Mouse (Mus musculus): ENCODE data around the gene Gdf10. TPM values are rescaled to one million over a fixed set of nuclear protein-coding genes. Genes with fewer than 3 reads are reported as not detected.

The Gdf10 gene
- polyA plus RNA-seq, 1 experiment = not detected

DNA sequence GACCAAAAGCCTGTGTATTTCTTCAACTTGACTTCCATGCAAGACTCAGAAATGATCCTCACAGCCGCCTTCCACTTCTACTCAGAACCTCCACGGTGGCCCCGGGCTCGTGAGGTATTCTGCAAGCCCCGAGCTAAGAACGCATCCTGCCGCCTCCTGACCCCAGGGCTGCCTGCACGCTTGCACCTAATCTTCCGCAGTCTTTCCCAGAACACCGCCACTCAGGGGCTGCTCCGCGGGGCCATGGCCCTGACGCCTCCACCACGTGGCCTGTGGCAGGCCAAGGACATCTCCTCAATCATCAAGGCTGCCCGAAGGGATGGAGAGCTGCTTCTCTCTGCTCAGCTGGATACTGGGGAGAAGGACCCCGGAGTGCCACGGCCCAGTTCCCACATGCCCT is 8.5 kb downstream of the Gdf10 start:
- 0 out of 2 replicates have a peak, but pooled peaks cover 2% of the 10 kb centered on the region for H3K27me3 ChIP-seq (ENCODE audit: control insufficient read depth, insufficient read depth, low read length, poor library complexity, severe bottlenecking)
- H3K4me1 ChIP-seq (ENCODE audit: control insufficient read depth, insufficient read depth, low read length) = no peaks in the 10 kb centered on the region
- no peaks in the 10 kb centered on the region for H3K36me3 ChIP-seq (ENCODE audit: control insufficient read depth, insufficient read depth, low read length, poor library complexity, severe bottlenecking)
- TF ChIP-seq EP300 (IDR thresholded peaks at IDR 0.05; ENCODE audit: insufficient read depth, low read depth, low read length) = no peak
- TF ChIP-seq POLR2A (IDR thresholded peaks at IDR 0.05; ENCODE audit: insufficient read depth, low read length) = no peak
- TF ChIP-seq CTCF (IDR thresholded peaks at IDR 0.05; ENCODE audit: low read depth, low read length) = no peak
- no peak overlapping the region for H3K27ac ChIP-seq (ENCODE audit: insufficient read depth, low read length)
- H3K9me3 ChIP-seq (replicated peaks; ENCODE audit: control insufficient read depth, insufficient read depth, low read length, poor library complexity, severe bottlenecking) = no peaks in the 10 kb centered on the region
- H3K9ac ChIP-seq (ENCODE audit: low read depth, poor library complexity, severe bottlenecking) = no peak overlapping the region
- H3K4me3 ChIP-seq (ENCODE audit: low read depth, low read length) = 0 out of 2 replicates have a peak overlapping the region, but pooled peaks have one; percentile 6

DNA sequence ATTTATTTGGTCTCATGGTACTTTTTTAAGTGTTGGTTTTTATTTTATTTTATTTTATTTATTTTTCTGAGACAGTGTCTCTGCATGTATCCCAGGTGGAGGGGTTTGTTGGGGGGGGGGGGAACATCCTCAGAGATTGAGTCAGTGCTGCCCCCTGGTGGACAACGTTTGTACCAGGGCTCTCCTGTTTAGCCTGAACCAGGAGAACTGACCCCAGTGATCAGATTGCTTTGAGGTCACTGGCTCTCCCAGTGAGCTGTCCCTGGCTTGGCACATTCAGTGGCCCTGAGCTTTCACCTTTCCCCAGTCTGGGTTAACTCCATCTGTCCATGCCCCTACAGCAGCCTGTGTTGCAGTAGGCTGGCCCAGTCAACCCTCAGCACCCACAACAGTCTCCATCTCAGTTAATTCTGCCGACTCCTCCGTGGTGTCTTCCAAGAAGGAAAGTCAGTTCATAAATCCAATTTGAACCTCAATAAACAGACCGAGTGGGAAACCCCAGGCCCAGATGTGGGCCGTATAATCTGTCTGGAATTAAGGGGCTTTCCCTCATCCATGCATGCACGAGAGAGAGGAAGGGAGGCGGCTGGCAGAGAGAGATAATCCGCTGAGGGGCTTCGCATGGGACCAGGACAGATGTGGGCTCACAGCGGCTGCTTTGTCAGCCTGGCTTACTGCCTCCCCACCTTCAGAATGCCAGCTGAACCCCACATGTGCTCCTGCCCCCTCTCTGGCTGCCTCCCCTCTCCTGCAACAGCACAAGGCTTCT is 9.7 kb downstream of the Gdf10 start:
- Histone ChIP-seq H3K27me3 (ENCODE audit: control insufficient read depth, insufficient read depth, low read length, poor library complexity, severe bottlenecking) (0 out of 2 replicates have a peak, but pooled peaks cover 2% of the 10 kb centered on the region), H3K9ac (ENCODE audit: low read depth, poor library complexity, severe bottlenecking) (no peak overlapping the region), H3K9me3 (replicated peaks; ENCODE audit: control insufficient read depth, insufficient read depth, low read length, poor library complexity, severe bottlenecking) (no peaks in the 10 kb centered on the region), H3K27ac (ENCODE audit: insufficient read depth, low read length) (no peak overlapping the region), H3K4me3 (ENCODE audit: low read depth, low read length) (no peak overlapping the region), H3K4me1 (ENCODE audit: control insufficient read depth, insufficient read depth, low read length) (no peaks in the 10 kb centered on the region), H3K36me3 (ENCODE audit: control insufficient read depth, insufficient read depth, low read length, poor library complexity, severe bottlenecking) (no peaks in the 10 kb centered on the region)
- TF ChIP-seq POLR2A (IDR thresholded peaks at IDR 0.05; ENCODE audit: insufficient read depth, low read length) (no peak), CTCF (IDR thresholded peaks at IDR 0.05; ENCODE audit: low read depth, low read length) (peak; percentile 52)

- TF ChIP-seq CTCF (IDR thresholded peaks at IDR 0.05; ENCODE audit: low read depth, low read length) (peak; percentile 67), POLR2A (IDR thresholded peaks at IDR 0.05; ENCODE audit: insufficient read depth, low read length) (no peak), EP300 (IDR thresholded peaks at IDR 0.05; ENCODE audit: insufficient read depth, low read depth, low read length) (no peak)
- H3K27ac ChIP-seq (ENCODE audit: insufficient read depth, low read length) = no peak overlapping the region
These were observed 10.5 kb downstream of the Gdf10 start for GRCm38 (mm10) chr14:33933778-33934317.

DNA sequence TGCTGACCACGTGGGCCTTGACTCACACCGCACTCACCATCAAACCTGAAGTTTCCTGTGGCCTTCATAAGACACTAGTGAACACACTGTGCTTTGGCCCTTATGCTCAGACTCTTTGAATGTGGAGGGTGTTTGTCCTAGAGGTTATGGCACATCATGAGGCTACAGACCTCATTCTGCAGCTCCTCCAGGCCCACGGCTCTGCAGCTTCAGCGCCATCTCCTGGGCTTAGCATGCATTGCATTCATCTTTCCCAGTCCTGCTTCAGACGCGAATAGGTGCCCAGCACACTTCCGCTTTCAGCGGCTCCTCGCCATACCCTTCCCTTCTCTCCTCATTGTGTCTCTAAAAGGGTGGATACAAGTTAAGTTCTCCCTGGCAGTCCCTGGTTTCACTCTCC is 15.7 kb downstream of the Gdf10 start:
- no peak overlapping the region for H3K9ac ChIP-seq (ENCODE audit: low read depth, poor library complexity, severe bottlenecking)
- peak; percentile 90 for TF ChIP-seq CTCF (IDR thresholded peaks at IDR 0.05; ENCODE audit: low read depth, low read length)
- no peak for TF ChIP-seq POLR2A (IDR thresholded peaks at IDR 0.05; ENCODE audit: insufficient read depth, low read length)
- H3K9me3 ChIP-seq (replicated peaks; ENCODE audit: control insufficient read depth, insufficient read depth, low read length, poor library complexity, severe bottlenecking) = no peaks in the 10 kb centered on the region
- H3K27me3 ChIP-seq (ENCODE audit: control insufficient read depth, insufficient read depth, low read length, poor library complexity, severe bottlenecking) = no peaks in the 10 kb centered on the region
- no peaks in the 10 kb centered on the region for H3K36me3 ChIP-seq (ENCODE audit: control insufficient read depth, insufficient read depth, low read length, poor library complexity, severe bottlenecking)
- H3K4me1 ChIP-seq (ENCODE audit: control insufficient read depth, insufficient read depth, low read length) = no peaks in the 10 kb centered on the region
- no peak overlapping the region for H3K4me3 ChIP-seq (ENCODE audit: low read depth, low read length)
- no peak overlapping the region for H3K27ac ChIP-seq (ENCODE audit: insufficient read depth, low read length)

More at GRCm38 (mm10) chr14:33933778-33934317, 10.5 kb downstream of the Gdf10 start:
- Histone ChIP-seq H3K9me3 (replicated peaks; ENCODE audit: control insufficient read depth, insufficient read depth, low read length, poor library complexity, severe bottlenecking) (no peaks in the 10 kb centered on the region), H3K27me3 (ENCODE audit: control insufficient read depth, insufficient read depth, low read length, poor library complexity, severe bottlenecking) (0 out of 2 replicates have a peak, but pooled peaks cover 2% of the 10 kb centered on the region), H3K9ac (ENCODE audit: low read depth, poor library complexity, severe bottlenecking) (no peak overlapping the region), H3K4me1 (ENCODE audit: control insufficient read depth, insufficient read depth, low read length) (no peaks in the 10 kb centered on the region), H3K36me3 (ENCODE audit: control insufficient read depth, insufficient read depth, low read length, poor library complexity, severe bottlenecking) (no peaks in the 10 kb centered on the region), H3K4me3 (ENCODE audit: low read depth, low read length) (no peak overlapping the region)

DNA sequence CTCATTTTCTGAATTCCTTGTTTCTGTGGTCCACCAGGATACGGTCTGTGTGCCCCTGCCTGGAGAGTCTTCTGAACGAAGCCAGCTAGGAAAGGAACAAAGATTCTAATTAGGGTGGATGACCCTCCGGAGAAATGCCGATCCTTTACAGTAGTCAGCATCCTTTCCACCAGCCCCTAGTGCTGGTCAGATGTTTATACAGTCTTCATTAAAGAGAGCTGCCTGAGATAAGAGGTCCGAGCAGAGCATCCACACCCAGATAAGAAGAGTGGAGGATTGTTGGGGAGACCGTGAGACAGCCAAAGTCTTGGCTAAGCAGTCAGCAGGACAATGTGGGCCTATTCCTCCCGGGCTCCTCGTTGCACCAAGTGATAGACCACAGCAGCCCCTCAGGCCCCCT is 17.4 kb downstream of the Gdf10 start, which contains the start of gene Gdf2:
Gene Gdf2 (plus strand): TSS at position 301 of the 400 bp plus-strand sequence.
- Histone ChIP-seq H3K9ac (ENCODE audit: low read depth, poor library complexity, severe bottlenecking) (no peak within 1 kb of the TSS), H3K4me3 (ENCODE audit: low read depth, low read length) (no peak within 1 kb of the TSS), H3K27me3 (ENCODE audit: control insufficient read depth, insufficient read depth, low read length, poor library complexity, severe bottlenecking) (no peaks in the 10 kb centered on the region), H3K9me3 (replicated peaks; ENCODE audit: control insufficient read depth, insufficient read depth, low read length, poor library complexity, severe bottlenecking) (no peaks in the 10 kb centered on the region), H3K27ac (ENCODE audit: insufficient read depth, low read length) (no peak within 1 kb of the TSS), H3K36me3 (ENCODE audit: control insufficient read depth, insufficient read depth, low read length, poor library complexity, severe bottlenecking) (no peaks in the 10 kb centered on the region), H3K4me1 (ENCODE audit: control insufficient read depth, insufficient read depth, low read length) (no peaks in the 10 kb centered on the region)
- TF ChIP-seq CTCF (IDR thresholded peaks at IDR 0.05; ENCODE audit: low read depth, low read length) (no peak), EP300 (IDR thresholded peaks at IDR 0.05; ENCODE audit: insufficient read depth, low read depth, low read length) (no peak), POLR2A (IDR thresholded peaks at IDR 0.05; ENCODE audit: insufficient read depth, low read length) (no peak)

GRCm38 (mm10) chr14:33942222-33942621 is 18.8 kb downstream of the Gdf10 start:
- TF ChIP-seq EP300 (IDR thresholded peaks at IDR 0.05; ENCODE audit: insufficient read depth, low read depth, low read length) (no peak), CTCF (IDR thresholded peaks at IDR 0.05; ENCODE audit: low read depth, low read length) (no peak), POLR2A (IDR thresholded peaks at IDR 0.05; ENCODE audit: insufficient read depth, low read length) (no peak)
- H3K4me1 ChIP-seq (ENCODE audit: control insufficient read depth, insufficient read depth, low read length) = no peaks in the 10 kb centered on the region
- H3K9ac ChIP-seq (ENCODE audit: low read depth, poor library complexity, severe bottlenecking) = no peak overlapping the region
- H3K9me3 ChIP-seq (replicated peaks; ENCODE audit: control insufficient read depth, insufficient read depth, low read length, poor library complexity, severe bottlenecking) = no peaks in the 10 kb centered on the region
- no peaks in the 10 kb centered on the region for H3K27me3 ChIP-seq (ENCODE audit: control insufficient read depth, insufficient read depth, low read length, poor library complexity, severe bottlenecking)
- H3K36me3 ChIP-seq (ENCODE audit: control insufficient read depth, insufficient read depth, low read length, poor library complexity, severe bottlenecking) = no peaks in the 10 kb centered on the region
- H3K4me3 ChIP-seq (ENCODE audit: low read depth, low read length) = no peak overlapping the region
- no peak overlapping the region for H3K27ac ChIP-seq (ENCODE audit: insufficient read depth, low read length)
